Mouse (Mus musculus) G1E (cell line): Measurements from ENCODE around the gene Rhox13. TPM values are rescaled to one million over a fixed set of nuclear protein-coding genes. Genes with fewer than 3 reads are reported as not detected.

Source experiments
- ATAC-seq: 2 replicates; pipeline ENCODE4 v1.8.0; 2016; ENCODE audit warnings: mild to moderate bottlenecking; ENCODE audit not compliant: insufficient number of reproducible peaks, poor library complexity, low FRiP score, severe bottlenecking; ENCODE audit errors: extremely low read depth
- DNase-seq: peaks from one replicate; pipeline ENCODE4 v3.0.0; 2012; ENCODE audit warnings: low spot score
- H3K27me3 ChIP-seq: 2 replicates; pipeline ENCODE4 v1.6.1; 2012; ENCODE audit warnings: mild to moderate bottlenecking, low read length, inconsistent platforms; ENCODE audit not compliant: insufficient read depth
- H3K36me3 ChIP-seq: replicated peaks from 2 replicates; pipeline ENCODE3; 2012; ENCODE audit warnings: mild to moderate bottlenecking, inconsistent platforms
- H3K4me1 ChIP-seq: 2 replicates; pipeline ENCODE4 v1.6.1; 2012; ENCODE audit warnings: low read depth, low read length, inconsistent platforms, mixed read lengths; ENCODE audit not compliant: insufficient read depth
- H3K4me3 ChIP-seq: 2 replicates; pipeline ENCODE4 v1.5.1; 2012; ENCODE audit warnings: low read depth, mild to moderate bottlenecking, inconsistent platforms, low read length, moderate library complexity, mixed read lengths
- H3K9me3 ChIP-seq: replicated peaks from 2 replicates; pipeline ENCODE4 v1.6.1; 2012; ENCODE audit warnings: inconsistent platforms
- CTCF ChIP-seq: IDR thresholded peaks from 2 replicates; pipeline ENCODE4 v1.5.1; 2012; ENCODE audit warnings: low read depth, low read length, inconsistent platforms, mixed read lengths
- GATA1 ChIP-seq: IDR thresholded peaks from 2 replicates; pipeline ENCODE4 v1.6.1; 2012; ENCODE audit warnings: borderline replicate concordance, low read length, inconsistent platforms, mixed read lengths
- GATA2 ChIP-seq: IDR thresholded peaks from 2 replicates; pipeline ENCODE4 v1.6.1; 2012; ENCODE audit warnings: low read depth, low read length, inconsistent platforms, borderline replicate concordance
- POLR2AphosphoS5 ChIP-seq: IDR thresholded peaks from 2 replicates; pipeline ENCODE4 v1.6.1; 2012; ENCODE audit warnings: low read depth, low read length, inconsistent platforms; ENCODE audit not compliant: insufficient replicate concordance
- TAL1 ChIP-seq: conservative IDR thresholded peaks from 2 replicates; pipeline ENCODE4 v1.6.1; 2012; ENCODE audit warnings: low read depth, low read length, inconsistent platforms, mixed read lengths
- polyA plus RNA-seq: library from polyadenylated mRNA; stranded (reverse); fragments of >175 nt; gene quantifications from 2 replicates; pipeline ENCODE4 v1.2.3, GENCODE M21; 2012
- total RNA-seq, 2 experiments: library from RNA; stranded (forward) in 1 of 2; stranded (reverse) in 1 of 2; fragments of 200-1000 nt in 1 of 2; fragments of >200 nt in 1 of 2; fragmentation: Nextera tagmentation in 1 of 2; gene quantifications; 2 replicates each; pipeline ENCODE4 v1.2.3; 2014 to 2017

Rhox13 gene
- total and polyA plus RNA-seq, 3 experiments, result not detected

- no peaks in the 10 kb centered on the region for H3K9me3 ChIP-seq
- TF ChIP-seq GATA2, result no peak
- no peak for TF ChIP-seq CTCF
- no peak for TF ChIP-seq POLR2AphosphoS5
- TF ChIP-seq TAL1, result no peak
- no peak for TF ChIP-seq GATA1
- H3K4me3 ChIP-seq, result no peak overlapping the region
- no peaks in the 10 kb centered on the region for H3K4me1 ChIP-seq
- ATAC-seq (no peak), DNase-seq (no peak)
- peaks cover 3% of the 10 kb centered on the region; the same call in 1 of the 2 replicates for H3K27me3 ChIP-seq
- H3K36me3 ChIP-seq, result no peaks in the 10 kb centered on the region
These were observed 44.3 kb downstream of the Rhox13 start for GRCm38 (mm10) chrX:38165315-38165714.

DNA sequence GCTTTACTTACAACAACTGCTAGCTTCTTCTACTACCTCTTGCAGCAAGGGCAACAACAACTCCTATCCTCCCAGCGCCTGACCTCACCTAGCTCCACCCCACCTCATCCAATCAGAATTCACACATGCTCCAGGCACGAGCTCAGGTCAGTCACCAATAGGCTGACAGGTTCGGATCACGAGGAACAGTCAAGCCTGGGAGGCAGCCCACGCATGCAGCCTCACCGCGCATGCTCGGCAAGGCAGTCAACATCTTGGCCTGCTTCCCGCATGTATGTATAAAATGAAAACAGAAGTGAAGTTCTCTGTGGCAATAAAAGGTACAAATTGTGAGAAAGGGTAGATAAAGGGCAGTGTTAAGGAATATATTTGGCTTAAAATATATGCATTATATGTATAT, 45.0 kb downstream of the Rhox13 start:
- no peak for TF ChIP-seq CTCF
- TF ChIP-seq POLR2AphosphoS5, result no peak
- TF ChIP-seq GATA1, result no peak
- TF ChIP-seq TAL1, result no peak
- no peak for TF ChIP-seq GATA2
- H3K27me3 ChIP-seq, result peaks cover 3% of the 10 kb centered on the region; the same call in 1 of the 2 replicates
- no peak overlapping the region for H3K4me3 ChIP-seq
- H3K36me3 ChIP-seq, result no peaks in the 10 kb centered on the region
- no peak for ATAC-seq
- no peak for DNase-seq
- H3K4me1 ChIP-seq, result no peaks in the 10 kb centered on the region
- H3K9me3 ChIP-seq, result no peaks in the 10 kb centered on the region

DNA sequence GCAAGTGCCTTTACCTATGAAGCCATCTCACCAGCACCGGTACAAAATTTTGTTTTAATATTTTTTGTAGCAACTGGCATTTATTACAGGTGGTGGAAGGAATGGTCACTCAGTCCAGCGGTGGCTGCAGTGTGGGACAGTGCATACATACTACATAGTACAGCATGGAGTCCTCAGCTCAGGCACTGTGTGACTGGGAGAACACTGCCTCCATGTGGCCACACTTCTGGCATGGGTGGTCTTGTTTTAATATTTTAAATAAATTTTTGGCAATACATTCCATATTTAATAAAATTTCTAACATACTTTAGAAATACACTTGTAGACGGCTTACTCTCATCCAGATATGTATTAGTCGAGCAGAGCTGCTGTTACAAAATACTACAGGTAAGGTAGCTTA, 45.6 kb downstream of the Rhox13 start:
- ATAC-seq, result no peak

More for the DNA sequence above, 45.6 kb downstream of the Rhox13 start:
- TF ChIP-seq TAL1 (no peak), POLR2AphosphoS5 (no peak), CTCF (no peak), GATA2 (no peak), GATA1 (no peak)
- no peak for DNase-seq
- Histone ChIP-seq H3K27me3 (peaks cover 3% of the 10 kb centered on the region), H3K4me1 (no peaks in the 10 kb centered on the region), H3K36me3 (no peaks in the 10 kb centered on the region), H3K9me3 (no peaks in the 10 kb centered on the region), H3K4me3 (no peak overlapping the region)

Other genes with a start within 250 kb of the Rhox13 start
- 44.2 TPM in 1 of 2 replicates, not detected in the other for gene Rhox8, start 242.3 kb upstream of the Rhox13 start, total RNA-seq (2014; fragmentation: Nextera tagmentation)
- not detected in 2 replicates for gene Rhox8, start 242.3 kb upstream of the Rhox13 start, total RNA-seq (2017)
- gene Rhox8, start 242.3 kb upstream of the Rhox13 start, polyA plus RNA-seq, result not detected in 2 replicates
- gene Rhox7b, start 224.0 kb upstream of the Rhox13 start, total RNA-seq (2014; fragmentation: Nextera tagmentation), result not detected in 2 replicates
- gene Rhox7b, start 224.0 kb upstream of the Rhox13 start, total RNA-seq (2017), result not detected in 2 replicates
- not detected in 2 replicates for gene Rhox7b, start 224.0 kb upstream of the Rhox13 start, polyA plus RNA-seq
- not detected in 2 replicates for gene Rhox9, start 219.4 kb upstream of the Rhox13 start, total RNA-seq (2014; fragmentation: Nextera tagmentation)
- 0.16 TPM in 1 of 2 replicates, not detected in the other for gene Rhox9, start 219.4 kb upstream of the Rhox13 start, total RNA-seq (2017)
- not detected in 2 replicates for gene Rhox9, start 219.4 kb upstream of the Rhox13 start, polyA plus RNA-seq
- gene Btg1-ps1, start 102.4 kb upstream of the Rhox13 start, total RNA-seq (2014; fragmentation: Nextera tagmentation), result not detected in 2 replicates
- gene Btg1-ps1, start 102.4 kb upstream of the Rhox13 start, total RNA-seq (2017), result not detected in 2 replicates
- gene Btg1-ps1, start 102.4 kb upstream of the Rhox13 start, polyA plus RNA-seq, result not detected in 2 replicates
- not detected in 2 replicates for gene Btg1-ps2, start 78.1 kb upstream of the Rhox13 start, total RNA-seq (2014; fragmentation: Nextera tagmentation)
- not detected in 2 replicates for gene Btg1-ps2, start 78.1 kb upstream of the Rhox13 start, total RNA-seq (2017)
- not detected in 2 replicates for gene Btg1-ps2, start 78.1 kb upstream of the Rhox13 start, polyA plus RNA-seq
- not detected in 2 replicates for gene Rhox10, start 54.7 kb upstream of the Rhox13 start, total RNA-seq (2014; fragmentation: Nextera tagmentation)
- not detected in 2 replicates for gene Rhox10, start 54.7 kb upstream of the Rhox13 start, total RNA-seq (2017)
- gene Rhox10, start 54.7 kb upstream of the Rhox13 start, polyA plus RNA-seq, result not detected in 2 replicates
- not detected in 2 replicates for gene Rhox11, start 36.1 kb upstream of the Rhox13 start, total RNA-seq (2014; fragmentation: Nextera tagmentation)
- not detected in 2 replicates for gene Rhox11, start 36.1 kb upstream of the Rhox13 start, total RNA-seq (2017)
- not detected in 2 replicates for gene Rhox11, start 36.1 kb upstream of the Rhox13 start, polyA plus RNA-seq
- not detected in 2 replicates for gene Rhox12, start 10.3 kb upstream of the Rhox13 start, total RNA-seq (2014; fragmentation: Nextera tagmentation)
- gene Rhox12, start 10.3 kb upstream of the Rhox13 start, total RNA-seq (2017), result not detected in 2 replicates
- not detected in 2 replicates for gene Rhox12, start 10.3 kb upstream of the Rhox13 start, polyA plus RNA-seq
- 57.7 and 69.4 TPM in 2 replicates for gene Zbtb33, start 68.6 kb downstream of the Rhox13 start, total RNA-seq (2014; fragmentation: Nextera tagmentation)
- gene Zbtb33, start 68.6 kb downstream of the Rhox13 start, total RNA-seq (2017), result 32.2 and 32.9 TPM in 2 replicates
- gene Zbtb33, start 68.6 kb downstream of the Rhox13 start, polyA plus RNA-seq, result 2.6 and 2.8 TPM in 2 replicates
- gene Tmem255a, start 131.2 kb downstream of the Rhox13 start, total RNA-seq (2014; fragmentation: Nextera tagmentation), result not detected in 2 replicates
- 0.11 and 0.12 TPM in 2 replicates for gene Tmem255a, start 131.2 kb downstream of the Rhox13 start, total RNA-seq (2017)
- not detected in 2 replicates for gene Tmem255a, start 131.2 kb downstream of the Rhox13 start, polyA plus RNA-seq
- gene Atp1b4, start 195.0 kb downstream of the Rhox13 start, total RNA-seq (2014; fragmentation: Nextera tagmentation), result not detected in 2 replicates
- gene Atp1b4, start 195.0 kb downstream of the Rhox13 start, total RNA-seq (2017), result 0.16 TPM in 1 of 2 replicates, not detected in the other
- gene Atp1b4, start 195.0 kb downstream of the Rhox13 start, polyA plus RNA-seq, result not detected in 2 replicates